Comparison of ENCODE assay signal across 22 mouse cellular contexts in genomic region chr19:3656144-3656543, GRCm38 (mm10). TPM values are rescaled to one million over a fixed set of nuclear protein-coding genes. Genes with fewer than 3 reads are reported as not detected.
DNase-seq lines count a peak whose midpoint lies in the region; ATAC-seq lines count a peak whose summit lies in the region.
"Had no signal": no experiment of that assay in that cellular context is flagged by ENCODE, and none has a peak within 500 bp of the region (broad histone marks: within the 10 kb centered on the region; RNA-seq: fewer than 3 reads in every experiment).

No protein-coding gene starts in this region.

- H3K4me2 ChIP-seq in heart, embryonic 14.5 days (ENCODE audit: low read length) = no peak overlapping the region
- H3K4me2 ChIP-seq in heart, embryonic 11.5 days = no peak overlapping the region
- no peak overlapping the region for H3K4me2 ChIP-seq in lung, embryonic 15.5 days
- no peak overlapping the region for H3K4me2 ChIP-seq in midbrain, embryonic 13.5 days (replicated peaks)
- H3K4me2 ChIP-seq: forebrain, embryonic 15.5 days; hindbrain, embryonic 13.5 days; intestine, embryonic 15.5 days; limb, embryonic 13.5 days; midbrain, embryonic 15.5 days had no signal

- peak overlapping the region in 1 of 2 experiments; percentile 4; a peak in 1 of 4 replicates for H3K27ac ChIP-seq in heart, embryonic 14.5 days (replicated peaks in 1 of 2; ENCODE audit: control insufficient read depth in 1 of 2, insufficient read depth in 1 of 2, low read depth in 2 of 2, low read length in 2 of 2)
- H3K27ac ChIP-seq in heart, embryonic 11.5 days (ENCODE audit: low read depth, low read length) = no peak overlapping the region
- H3K27ac ChIP-seq in lung, embryonic 15.5 days = peak overlapping the region; percentile 29; the same call in 1 of the 2 replicates
- H3K27ac ChIP-seq in midbrain, embryonic 13.5 days = no peak overlapping the region
- H3K27ac ChIP-seq: forebrain, embryonic 15.5 days; hindbrain, embryonic 13.5 days; intestine, embryonic 15.5 days; left cerebral cortex, adult 2 months; limb, embryonic 13.5 days; macrophage; midbrain, embryonic 15.5 days had no signal

- H3K9ac ChIP-seq in heart, embryonic 14.5 days (ENCODE audit: low read length) = no peak overlapping the region
- no peak overlapping the region for H3K9ac ChIP-seq in heart, embryonic 11.5 days (ENCODE audit: low read depth, low read length)
- no peak overlapping the region for H3K9ac ChIP-seq in lung, embryonic 15.5 days
- no peak overlapping the region for H3K9ac ChIP-seq in midbrain, embryonic 13.5 days (replicated peaks)
- H3K9ac ChIP-seq: forebrain, embryonic 15.5 days; hindbrain, embryonic 13.5 days; intestine, embryonic 15.5 days; limb, embryonic 13.5 days; midbrain, embryonic 15.5 days had no signal

- H3K27me3 ChIP-seq in heart, embryonic 14.5 days (ENCODE audit: control insufficient read depth, insufficient read depth, low read length) = no peaks in the 10 kb centered on the region
- H3K27me3 ChIP-seq in heart, embryonic 11.5 days (ENCODE audit: control insufficient read depth, insufficient read depth, low read length) = no peaks in the 10 kb centered on the region
- H3K27me3 ChIP-seq in lung, embryonic 15.5 days = no peaks in the 10 kb centered on the region
- H3K27me3 ChIP-seq in midbrain, embryonic 13.5 days = no peaks in the 10 kb centered on the region
- H3K27me3 ChIP-seq: forebrain, embryonic 15.5 days; hindbrain, embryonic 13.5 days; intestine, embryonic 15.5 days; limb, embryonic 13.5 days; midbrain, embryonic 15.5 days had no signal

- ATAC-seq in heart, embryonic 14.5 days (ENCODE audit: insufficient number of reproducible peaks, insufficient read depth, low FRiP score, low read depth) = peak; percentile 23; the same call in 1 of the 2 replicates
- no peak for ATAC-seq in heart, embryonic 11.5 days (replicated peaks; ENCODE audit: insufficient number of reproducible peaks, low FRiP score, low TSS enrichment)
- no peak for ATAC-seq in lung, embryonic 15.5 days (ENCODE audit: borderline replicate concordance, extremely low read depth, low FRiP score, low TSS enrichment)
- ATAC-seq in granulocyte monocyte progenitor cell, adult 5-6 weeks (replicated peaks; ENCODE audit: poor library complexity, severe bottlenecking) = peak; percentile 55
- no peak for ATAC-seq in midbrain, embryonic 13.5 days
- ATAC-seq: forebrain, embryonic 15.5 days; intestine, embryonic 15.5 days; midbrain, embryonic 15.5 days had no signal

- H3K9me3 ChIP-seq in heart, embryonic 14.5 days (ENCODE audit: control insufficient read depth, low read length) = 0 out of 2 replicates have a peak, but pooled peaks cover 3% of the 10 kb centered on the region
- H3K9me3 ChIP-seq in heart, embryonic 11.5 days (replicated peaks; ENCODE audit: control insufficient read depth, low read length) = peaks cover 6% of the 10 kb centered on the region; the same call in 1 of the 2 replicates
- H3K9me3 ChIP-seq in lung, embryonic 15.5 days = no peaks in the 10 kb centered on the region
- 0 out of 2 replicates have a peak, but pooled peaks cover 7% of the 10 kb centered on the region for H3K9me3 ChIP-seq in midbrain, embryonic 13.5 days
- H3K9me3 ChIP-seq: forebrain, embryonic 15.5 days; hindbrain, embryonic 13.5 days; intestine, embryonic 15.5 days; midbrain, embryonic 15.5 days had no signal

- peaks cover 36% of the 10 kb centered on the region for H3K36me3 ChIP-seq in heart, embryonic 14.5 days (ENCODE audit: control insufficient read depth, insufficient read depth, low read length)
- H3K36me3 ChIP-seq in heart, embryonic 11.5 days (ENCODE audit: control insufficient read depth, insufficient read depth, low read length) = peaks cover 21% of the 10 kb centered on the region
- H3K36me3 ChIP-seq in lung, embryonic 15.5 days = peaks cover 38% of the 10 kb centered on the region
- peaks cover 32% of the 10 kb centered on the region for H3K36me3 ChIP-seq in midbrain, embryonic 13.5 days
- H3K36me3 ChIP-seq: midbrain, embryonic 15.5 days had no signal

- no peak for DNase-seq in lung, adult 18-20 months
- peak; percentile 22 for DNase-seq in CD4-positive helper T cell, adult 2 months (ENCODE audit: low read depth, low spot score)
- no peak for DNase-seq in spleen, adult 12 weeks (ENCODE audit: low spot score)
- DNase-seq: B cell, adult 2 months; cerebellum, adult 9-11 months; embryo, embryonic 11 days; heart, postnatal 10 days; kidney, postnatal 14 days; retina, postnatal 1 day had no signal

- H3K4me1 ChIP-seq in heart, embryonic 14.5 days (ENCODE audit: control insufficient read depth in 2 of 2, insufficient read depth in 2 of 2, low read length in 2 of 2) = peaks cover 2 to 10% of the 10 kb centered on the region in 2 experiments
- peaks cover 11% of the 10 kb centered on the region for H3K4me1 ChIP-seq in heart, embryonic 11.5 days (ENCODE audit: control insufficient read depth, insufficient read depth, low read length)
- H3K4me1 ChIP-seq in lung, embryonic 15.5 days = peaks cover 18% of the 10 kb centered on the region; the same call in 1 of the 2 replicates
- H3K4me1 ChIP-seq in midbrain, embryonic 13.5 days (replicated peaks) = no peaks in the 10 kb centered on the region
- H3K4me1 ChIP-seq: forebrain, embryonic 15.5 days; hindbrain, embryonic 13.5 days; intestine, embryonic 15.5 days; midbrain, embryonic 15.5 days had no signal

- WGBS in heart, embryonic 14.5 days = 30% methylated on average over 1 of the region's 1 CpGs
- 55% methylated on average over 1 of the region's 1 CpGs for WGBS in heart, embryonic 11.5 days (ENCODE audit: insufficient replicate concordance)
- WGBS in lung, embryonic 15.5 days = 67% methylated on average over 1 of the region's 1 CpGs
- WGBS in midbrain, embryonic 13.5 days = 67% methylated on average over 1 of the region's 1 CpGs

- no peak overlapping the region for H3K4me3 ChIP-seq in heart, embryonic 14.5 days (ENCODE audit: control insufficient read depth in 1 of 2, insufficient read depth in 1 of 2, low read depth in 1 of 2, low read length in 2 of 2)
- no peak overlapping the region for H3K4me3 ChIP-seq in heart, embryonic 11.5 days (ENCODE audit: low read depth, low read length)
- H3K4me3 ChIP-seq in lung, embryonic 15.5 days = no peak overlapping the region
- H3K4me3 ChIP-seq in midbrain, embryonic 13.5 days (replicated peaks) = no peak overlapping the region
- H3K4me3 ChIP-seq: erythroblast, embryonic 14.5 days; forebrain, embryonic 15.5 days; hindbrain, embryonic 13.5 days; intestine, embryonic 15.5 days; left cerebral cortex, adult 2 months; limb, embryonic 13.5 days; midbrain, embryonic 15.5 days had no signal

RNA-seq across cellular contexts. Expression of gene Lrp5, which starts 30.2 kb away (rescaled TPM):
- 4.1 and 5.0 TPM in 2 replicates for polyA plus RNA-seq in heart, embryonic 14.5 days (2014; fragmentation: Nextera tagmentation; extraction: Ambion mirVana)
- 4.6 and 5.3 TPM in 2 replicates for polyA plus RNA-seq in heart, embryonic 11.5 days (2014; fragmentation: Nextera tagmentation; extraction: Ambion mirVana)
- polyA plus RNA-seq in lung, embryonic 15.5 days (2015; fragmentation: Nextera tagmentation; extraction: Ambion mirVana) = 7.7 TPM in 2 replicates
- total RNA-seq in granulocyte monocyte progenitor cell, adult 5-6 weeks (2014; fragmentation: Nextera tagmentation) = 28.0 and 36.6 TPM in 2 replicates
- total RNA-seq in granulocyte monocyte progenitor cell, adult 5-6 weeks (2017) = 12.5 and 15.1 TPM in 2 replicates
- 1.5 and 1.7 TPM in 2 replicates for polyA plus RNA-seq in midbrain, embryonic 13.5 days (2015; fragmentation: Nextera tagmentation; extraction: Ambion mirVana)

RNA-seq across cellular contexts. Expression of gene 1810055G02Rik, which starts 51.9 kb away (rescaled TPM):
- polyA plus RNA-seq in heart, embryonic 14.5 days (2014; fragmentation: Nextera tagmentation; extraction: Ambion mirVana) = 18.0 and 18.2 TPM in 2 replicates
- polyA plus RNA-seq in heart, embryonic 11.5 days (2014; fragmentation: Nextera tagmentation; extraction: Ambion mirVana) = 30.3 and 33.6 TPM in 2 replicates
- 31.9 and 32.2 TPM in 2 replicates for polyA plus RNA-seq in lung, embryonic 15.5 days (2015; fragmentation: Nextera tagmentation; extraction: Ambion mirVana)
- total RNA-seq in granulocyte monocyte progenitor cell, adult 5-6 weeks (2014; fragmentation: Nextera tagmentation) = 10.0 and 13.4 TPM in 2 replicates
- 4.5 and 9.0 TPM in 2 replicates for total RNA-seq in granulocyte monocyte progenitor cell, adult 5-6 weeks (2017)
- polyA plus RNA-seq in midbrain, embryonic 13.5 days (2015; fragmentation: Nextera tagmentation; extraction: Ambion mirVana) = 27.9 and 30.1 TPM in 2 replicates

Comparison
In these comparisons a context has a peak if more than half of its experiments do, and no peak if none do; other contexts are left out.
1. ATAC-seq: peak in heart, embryonic 14.5 days (single experiment) and granulocyte monocyte progenitor cell, adult 5-6 weeks (single experiment); none in heart, embryonic 11.5 days (single experiment), lung, embryonic 15.5 days (single experiment) and midbrain, embryonic 13.5 days (single experiment).